Mouse (Mus musculus) C2C12 (cell line): ENCODE measurements around the gene Ephb4.

Experiments
- CEBPB ChIP-seq: IDR thresholded peaks from one replicate; pipeline ENCODE4 v1.6.1; 2011; ENCODE audit warnings: low read depth, mild to moderate bottlenecking, control low read depth, moderate library complexity
- CTCF ChIP-seq: IDR thresholded peaks from one replicate; pipeline ENCODE4 v1.5.1; 2011; ENCODE audit not compliant: control insufficient read depth, insufficient read depth, insufficient read length
- MYOD1 ChIP-seq: IDR thresholded peaks from one replicate; pipeline ENCODE4 v1.6.1; 2011; ENCODE audit warnings: low read depth; ENCODE audit not compliant: control insufficient read depth, insufficient read length
- USF1 ChIP-seq: IDR thresholded peaks from one replicate; pipeline ENCODE4 v1.6.1; 2011; ENCODE audit warnings: low read depth, mild to moderate bottlenecking, control low read depth, moderate library complexity

- TF ChIP-seq CTCF (no peak), USF1 (no peak), MYOD1 (no peak), CEBPB (no peak)
These were observed 44.1 kb upstream of the Ephb4 start for GRCm38 (mm10) chr5:137305822-137306221.
